Mouse (Mus musculus): ENCODE measurements around the gene Rinl.

Gene Rinl

DNA sequence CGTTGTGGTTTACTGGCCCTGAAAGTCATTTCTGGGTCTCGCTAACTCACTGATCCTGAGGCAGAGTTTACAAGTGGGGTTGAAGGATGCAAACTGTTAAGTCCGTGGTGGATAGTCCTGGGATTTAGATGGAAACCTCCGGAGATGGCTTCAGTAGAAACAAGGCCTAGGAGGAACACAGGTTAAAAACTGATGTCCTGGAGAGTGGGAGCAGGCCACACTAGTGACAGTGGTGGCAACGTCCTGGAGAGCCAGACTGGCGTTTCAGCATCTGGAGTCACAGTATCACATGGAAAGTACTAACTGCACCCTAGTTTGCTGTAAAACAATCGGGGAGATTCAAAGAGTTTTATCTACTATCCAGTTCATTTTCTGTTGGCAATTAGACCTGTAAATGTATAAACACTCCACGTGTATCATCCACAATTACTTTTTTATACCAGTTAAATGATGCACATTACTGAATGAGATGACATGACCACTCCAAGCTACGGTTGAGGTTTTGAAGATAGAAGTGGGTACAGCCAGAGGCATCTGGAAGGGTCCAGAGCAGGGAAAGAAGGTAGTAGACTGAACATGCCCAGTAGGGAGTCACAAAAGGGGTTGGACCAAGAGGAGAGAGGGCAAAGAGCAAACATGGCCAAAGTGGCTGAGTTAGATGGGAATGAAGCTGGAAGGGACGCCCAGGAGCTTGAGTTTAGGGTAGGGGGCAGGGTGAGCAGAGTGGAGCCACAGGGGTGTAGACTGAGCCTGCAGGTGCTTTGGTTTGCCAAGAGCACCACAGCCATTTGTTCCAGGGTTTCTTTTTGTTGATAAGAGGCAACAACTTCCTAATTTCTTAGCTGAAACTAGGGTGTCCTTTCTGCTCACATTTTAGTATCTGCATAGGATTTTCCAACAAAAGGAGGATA is 34.5 kb downstream of the Rinl start:
- DNase-seq (ENCODE audit: low spot score in 2 of 2): no peak

DNA sequence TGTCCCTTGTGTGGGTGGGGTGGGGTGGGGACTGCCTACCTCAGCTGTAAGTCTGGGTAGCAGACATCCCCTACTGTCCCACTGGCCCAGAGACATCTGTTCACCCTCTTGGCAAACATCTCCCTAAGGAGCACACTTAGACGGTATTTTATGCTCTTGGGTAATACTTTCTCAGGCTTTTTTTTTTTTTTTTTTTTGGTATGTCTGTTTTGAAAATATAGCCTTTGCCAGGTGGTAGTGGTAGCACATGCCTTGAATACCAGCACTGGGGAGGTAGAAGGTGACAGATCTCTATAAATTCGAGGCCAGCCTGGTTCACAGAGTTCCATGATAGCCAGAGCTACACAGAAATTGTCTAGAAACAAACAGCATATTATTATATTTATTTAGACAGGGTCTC is 35.2 kb downstream of the Rinl start:
- DNase-seq (ENCODE audit: low spot score in 2 of 2): no peak

DNA sequence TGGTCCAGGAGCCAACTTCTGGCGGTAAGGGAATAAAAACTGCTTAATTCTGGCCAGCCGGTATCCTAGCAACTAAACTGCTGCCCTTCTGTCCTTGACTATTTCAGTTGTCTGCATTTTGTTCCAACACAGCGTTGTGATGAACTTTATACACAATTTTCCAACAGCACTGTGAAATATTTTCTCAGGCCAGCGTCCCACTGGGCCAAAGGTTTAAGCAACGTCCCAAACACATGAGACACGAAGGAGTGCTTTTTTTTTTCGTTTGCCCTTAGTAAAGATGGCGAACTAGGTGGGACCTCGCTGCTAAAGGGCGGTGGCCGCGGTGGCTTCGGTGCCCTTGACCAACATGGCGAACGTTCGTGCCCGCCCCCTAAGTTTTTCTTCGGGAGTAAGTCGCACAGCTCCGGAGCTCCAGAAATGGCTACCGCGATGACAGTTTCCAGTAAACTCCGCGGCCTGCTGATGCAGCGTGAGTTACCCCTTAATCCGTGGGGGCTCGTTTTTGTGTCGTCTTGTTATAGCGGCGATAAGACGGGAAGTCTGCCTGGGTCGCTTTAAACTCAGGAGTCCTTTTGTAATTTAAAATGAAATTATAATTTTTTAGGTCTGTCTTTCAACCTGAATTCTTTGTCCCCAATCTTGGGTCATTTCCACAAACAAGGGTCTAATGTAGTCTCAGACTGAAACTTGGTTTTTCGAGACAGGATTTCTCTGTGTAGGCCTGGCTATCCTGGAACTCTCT is 36.3 kb downstream of the Rinl start, which contains the start of gene Ech1:
Ech1 (plus strand) TSS at position 277 of the 745 bp plus-strand sequence.
- peak; percentile 84 to 92 for DNase-seq (ENCODE audit: low spot score in 2 of 2)

DNA sequence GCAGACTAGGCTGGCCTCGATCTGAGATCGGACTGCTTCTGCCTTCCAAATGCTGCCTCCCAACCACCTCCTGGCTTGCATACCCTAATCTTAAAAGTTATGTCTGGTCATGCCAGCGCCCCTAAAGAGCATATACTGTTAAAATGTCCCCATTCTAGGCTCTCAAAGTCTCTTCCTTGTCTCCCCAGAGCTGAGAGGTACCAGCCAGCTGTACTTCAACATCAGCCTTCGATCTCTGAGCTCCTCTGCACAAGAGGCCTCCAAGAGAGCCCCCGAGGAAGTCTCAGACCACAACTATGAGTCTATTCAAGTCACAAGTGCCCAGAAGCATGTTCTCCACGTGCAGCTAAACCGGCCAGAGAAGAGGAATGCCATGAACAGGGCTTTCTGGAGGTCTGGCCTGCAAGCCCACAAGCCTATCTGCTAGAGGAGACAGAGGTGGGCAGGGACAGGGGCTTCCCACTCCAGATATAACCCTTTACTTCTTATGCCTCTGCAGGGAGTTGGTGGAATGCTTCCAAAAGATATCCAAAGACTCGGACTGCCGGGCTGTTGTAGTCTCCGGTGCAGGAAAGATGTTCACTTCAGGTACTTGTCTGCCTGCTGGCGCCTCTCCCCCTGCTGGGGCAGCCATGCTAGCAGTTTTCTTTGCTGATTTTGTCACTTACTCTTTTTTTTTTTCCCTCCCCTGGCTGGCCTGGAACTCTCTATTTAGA is 37.1 kb downstream of the Rinl start:
- DNase-seq (ENCODE audit: low spot score in 2 of 2): peak; percentile 47 to 51

GRCm38 (mm10) chr7:28826402-28826772 is 37.6 kb downstream of the Rinl start:
- DNase-seq (ENCODE audit: low spot score in 2 of 2): no peak

GRCm38 (mm10) chr7:28827338-28827737 is 38.6 kb downstream of the Rinl start:
- no peak for DNase-seq (ENCODE audit: low spot score in 2 of 2)

GRCm38 (mm10) chr7:28829821-28830220 is 41.1 kb downstream of the Rinl start:
- DNase-seq (ENCODE audit: low spot score in 2 of 2): no peak

- no peak for DNase-seq (ENCODE audit: low spot score in 2 of 2)
These were observed 42.2 kb downstream of the Rinl start for GRCm38 (mm10) chr7:28830981-28831380.

- DNase-seq (ENCODE audit: low spot score in 2 of 2): no peak
These were observed 42.8 kb downstream of the Rinl start for GRCm38 (mm10) chr7:28831411-28832125.

DNA sequence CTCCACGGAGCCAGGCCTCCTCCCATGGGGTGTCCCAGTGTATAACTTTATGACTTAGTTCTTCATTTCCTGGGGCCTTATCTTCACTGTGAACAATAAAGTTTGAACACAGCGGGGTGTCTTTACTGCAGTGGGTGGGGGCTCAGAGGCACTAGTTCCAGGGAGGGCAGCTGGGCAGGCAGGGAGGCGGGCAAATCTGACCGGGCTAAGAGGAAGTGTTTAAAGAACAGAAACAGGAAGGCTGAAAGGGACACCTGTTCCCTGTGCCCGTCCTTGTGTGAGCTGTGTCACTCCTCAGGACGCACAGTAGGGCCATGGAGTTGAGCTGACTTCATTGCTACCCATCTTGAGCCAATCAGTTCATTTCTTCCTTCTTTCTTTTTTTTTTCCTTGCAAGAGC is 43.4 kb downstream of the Rinl start:
- DNase-seq (ENCODE audit: low spot score in 2 of 2): no peak

- DNase-seq (ENCODE audit: low spot score in 2 of 2): no peak
These were observed 45.1 kb downstream of the Rinl start, which contains the start of gene Lgals4 for GRCm38 (mm10) chr7:28833723-28834347. Gene Lgals4, plus strand, starts transcription at chr7:28833854.

DNA sequence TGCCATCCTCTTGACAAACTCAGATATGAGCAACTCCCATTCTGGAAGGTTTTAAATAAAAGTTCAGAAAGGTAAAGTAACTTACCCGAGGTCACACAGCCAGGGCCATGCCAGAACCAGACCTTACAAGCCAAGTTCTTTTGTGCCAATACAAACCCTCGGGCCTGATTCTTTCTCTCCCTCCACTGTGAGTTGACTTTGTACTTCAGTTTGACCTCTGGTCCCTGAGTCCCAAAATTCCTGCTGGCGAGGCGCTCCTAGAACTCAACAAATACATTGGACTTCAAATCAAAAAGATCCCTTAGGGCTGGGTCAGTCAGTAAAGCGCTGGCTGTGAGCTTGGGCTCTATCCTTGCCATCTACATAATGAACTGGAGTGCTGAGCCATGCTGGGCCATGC is 48.2 kb downstream of the Rinl start:
- DNase-seq (ENCODE audit: low spot score in 2 of 2): no peak

DNA sequence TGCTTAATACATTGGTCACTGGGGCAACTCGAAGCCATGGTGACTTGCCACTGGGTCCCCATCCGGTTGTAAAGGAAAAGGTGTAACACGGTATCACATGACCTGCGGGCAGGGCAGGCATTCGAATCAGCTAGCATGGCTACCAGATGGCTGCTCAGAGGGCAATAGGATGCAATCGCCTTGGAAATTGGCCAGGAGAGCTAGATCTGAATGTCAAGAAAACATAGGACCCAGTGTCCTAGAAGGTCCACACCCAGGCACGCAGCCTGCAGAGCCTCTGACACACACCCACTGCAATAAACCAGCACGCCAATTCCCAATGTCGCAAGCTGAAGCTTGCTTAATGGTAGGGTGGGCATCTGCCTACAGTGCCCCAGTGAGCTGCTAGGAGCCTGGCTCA is 49.6 kb downstream of the Rinl start:
- DNase-seq (ENCODE audit: low spot score in 2 of 2): no peak

- no peak for DNase-seq (ENCODE audit: low spot score in 2 of 2)
These were observed 58.5 kb downstream of the Rinl start for GRCm38 (mm10) chr7:28847273-28847672.
